Mouse (Mus musculus) hindbrain, embryonic 11.5 days (tissue): ENCODE results near the gene Pld3. TPM values are rescaled to one million over a fixed set of nuclear protein-coding genes. Genes with fewer than 3 reads are reported as not detected.

Experiments
- ATAC-seq: fragments of 200-750 bp; cut with Nextera tagmentation; 2 replicates; pipeline ENCODE4 v1.8.0; 2017; ENCODE audit warnings: mild to moderate bottlenecking, moderate TSS enrichment, moderate library complexity; ENCODE audit not compliant: low FRiP score
- DNase-seq: peaks from one replicate; pipeline ENCODE4 v3.0.0-alpha.2; 2015; ENCODE audit warnings: low spot score
- H3K27ac ChIP-seq: fragments of 300-500 bp; sonication (generic); 2 replicates; pipeline ENCODE4 v1.5.1; 2014; ENCODE audit warnings: mild to moderate bottlenecking, low read depth, low read length
- H3K27me3 ChIP-seq: fragments of 300-500 bp; sonication (generic); 2 replicates; pipeline ENCODE4 v1.6.1; 2014; ENCODE audit warnings: mild to moderate bottlenecking, low read length, moderate library complexity, mixed read lengths; ENCODE audit not compliant: control insufficient read depth, insufficient read depth
- H3K36me3 ChIP-seq: fragments of 300-500 bp; sonication (generic); 2 replicates; pipeline ENCODE4 v1.6.1; 2014; ENCODE audit warnings: mild to moderate bottlenecking, low read length, moderate library complexity, mixed read lengths; ENCODE audit not compliant: control insufficient read depth, insufficient read depth
- H3K4me1 ChIP-seq: fragments of 300-500 bp; sonication (generic); replicated peaks from 2 replicates; pipeline ENCODE4 v1.6.1; 2014; ENCODE audit warnings: low read length, mixed read lengths; ENCODE audit not compliant: control insufficient read depth, insufficient read depth
- H3K4me2 ChIP-seq: fragments of 300-500 bp; sonication (generic); replicated peaks from 2 replicates; pipeline ENCODE4 v1.6.1; 2014; ENCODE audit warnings: mild to moderate bottlenecking, low read depth, low read length
- H3K4me3 ChIP-seq: fragments of 300-500 bp; sonication (generic); 2 replicates; pipeline ENCODE4 v1.5.1; 2014; ENCODE audit warnings: low read depth, low read length
- H3K9ac ChIP-seq: fragments of 300-500 bp; sonication (generic); 2 replicates; pipeline ENCODE4 v1.6.1; 2014; ENCODE audit warnings: low read depth, low read length
- H3K9me3 ChIP-seq: fragments of 300-500 bp; sonication (generic); 2 replicates; pipeline ENCODE4 v1.6.1; 2016; ENCODE audit warnings: low read length; ENCODE audit not compliant: control insufficient read depth
- WGBS: fragments of 180-500 bp; shearing (Covaris S2); extraction: QIAGEN DNeasy Blood & Tissue Kit; methylation state at CpG from one replicate; pipeline ENCODE4 v1.1.7; 2014; 5-methylcytosine and 5-hydroxymethylcytosine counted together
- polyA plus RNA-seq: library from polyadenylated mRNA; unstranded; fragments of >200 nt; fragmentation: Nextera tagmentation; extraction: Ambion mirVana; gene quantifications from 2 replicates; pipeline ENCODE4 v1.2.1, GENCODE M21; 2014

The Pld3 gene
- polyA plus RNA-seq, 1 experiment from 2014 or later, result 72.9 TPM

- Histone ChIP-seq H3K4me3 (no peak overlapping the region), H3K9ac (no peak overlapping the region), H3K27me3 (no peaks in the 10 kb centered on the region), H3K4me1 (no peaks in the 10 kb centered on the region), H3K4me2 (no peak overlapping the region), H3K36me3 (peaks cover 7% of the 10 kb centered on the region; the same call in 1 of the 2 replicates), H3K9me3 (no peaks in the 10 kb centered on the region), H3K27ac (no peak overlapping the region)
- 69% methylated on average over 6 of the region's 6 CpGs for WGBS
- DNase-seq, result peak; percentile 44
- ATAC-seq, result no peak
Observed at GRCm38 (mm10) chr7:27576914-27577313, 23.9 kb upstream of the Pld3 start.

- H3K36me3 ChIP-seq, result 0 out of 2 replicates have a peak, but pooled peaks cover 5% of the 10 kb centered on the region
- ATAC-seq, result no peak
- no peaks in the 10 kb centered on the region for H3K9me3 ChIP-seq
- no peak overlapping the region for H3K4me3 ChIP-seq
- no peak overlapping the region for H3K4me2 ChIP-seq
- H3K27ac ChIP-seq, result no peak overlapping the region
- no peaks in the 10 kb centered on the region for H3K27me3 ChIP-seq
- H3K4me1 ChIP-seq, result no peaks in the 10 kb centered on the region
- WGBS, result 94% methylated on average over 14 of the region's 14 CpGs
- H3K9ac ChIP-seq, result no peak overlapping the region
- no peak for DNase-seq
Observed at GRCm38 (mm10) chr7:27574124-27574880, 21.3 kb upstream of the Pld3 start.

- Histone ChIP-seq H3K4me2 (no peak overlapping the region), H3K9me3 (no peaks in the 10 kb centered on the region), H3K4me3 (no peak overlapping the region), H3K4me1 (no peaks in the 10 kb centered on the region), H3K27ac (no peak overlapping the region), H3K36me3 (0 out of 2 replicates have a peak, but pooled peaks cover 5% of the 10 kb centered on the region), H3K27me3 (no peaks in the 10 kb centered on the region), H3K9ac (no peak overlapping the region)
- DNase-seq (no peak), ATAC-seq (no peak)
- WGBS, result 95% methylated on average over 4 of the region's 4 CpGs
Observed at GRCm38 (mm10) chr7:27572133-27572532, 19.1 kb upstream of the Pld3 start.

- H3K9me3 ChIP-seq, result no peaks in the 10 kb centered on the region
- no peak overlapping the region for H3K4me2 ChIP-seq
- no peaks in the 10 kb centered on the region for H3K4me1 ChIP-seq
- H3K9ac ChIP-seq, result no peak overlapping the region
- H3K27me3 ChIP-seq, result no peaks in the 10 kb centered on the region
- peaks cover 5% of the 10 kb centered on the region for H3K36me3 ChIP-seq
- H3K4me3 ChIP-seq, result no peak overlapping the region
- H3K27ac ChIP-seq, result no peak overlapping the region
- 86% methylated on average over 5 of the region's 5 CpGs for whole genome bisulfite sequencing
- ATAC-seq, result no peak
- no peak for DNase-seq
Observed at GRCm38 (mm10) chr7:27569580-27570224, 16.7 kb upstream of the Pld3 start.

DNA sequence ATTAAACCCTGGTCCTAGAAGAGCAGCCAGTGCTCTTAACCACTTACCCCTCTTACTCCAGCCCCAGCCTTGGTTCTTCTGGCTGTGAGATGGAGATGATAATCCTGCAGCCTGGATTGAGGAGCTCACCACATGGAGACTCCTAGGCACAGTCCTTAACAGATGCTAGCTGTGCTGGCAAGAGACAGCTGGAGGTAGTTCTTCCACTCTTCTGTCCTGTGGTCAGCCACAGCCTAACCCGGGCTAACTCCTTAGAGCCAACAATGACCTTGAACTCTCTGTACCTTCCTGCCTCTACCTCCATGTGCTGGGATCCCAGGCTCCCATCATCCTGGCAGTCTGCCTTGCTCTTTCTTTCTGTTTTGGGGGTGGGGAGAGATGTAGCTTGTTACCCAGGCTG, 8.0 kb upstream of the Pld3 start:
- DNase-seq (no peak), ATAC-seq (no peak)
- WGBS, result 100% methylated on average over 1 of the region's 1 CpGs
- Histone ChIP-seq H3K36me3 (peaks cover 3% of the 10 kb centered on the region; the same call in 1 of the 2 replicates), H3K9ac (no peak overlapping the region), H3K4me1 (no peaks in the 10 kb centered on the region), H3K4me3 (no peak overlapping the region), H3K4me2 (no peak overlapping the region), H3K9me3 (no peaks in the 10 kb centered on the region), H3K27me3 (no peaks in the 10 kb centered on the region), H3K27ac (no peak overlapping the region)

DNA sequence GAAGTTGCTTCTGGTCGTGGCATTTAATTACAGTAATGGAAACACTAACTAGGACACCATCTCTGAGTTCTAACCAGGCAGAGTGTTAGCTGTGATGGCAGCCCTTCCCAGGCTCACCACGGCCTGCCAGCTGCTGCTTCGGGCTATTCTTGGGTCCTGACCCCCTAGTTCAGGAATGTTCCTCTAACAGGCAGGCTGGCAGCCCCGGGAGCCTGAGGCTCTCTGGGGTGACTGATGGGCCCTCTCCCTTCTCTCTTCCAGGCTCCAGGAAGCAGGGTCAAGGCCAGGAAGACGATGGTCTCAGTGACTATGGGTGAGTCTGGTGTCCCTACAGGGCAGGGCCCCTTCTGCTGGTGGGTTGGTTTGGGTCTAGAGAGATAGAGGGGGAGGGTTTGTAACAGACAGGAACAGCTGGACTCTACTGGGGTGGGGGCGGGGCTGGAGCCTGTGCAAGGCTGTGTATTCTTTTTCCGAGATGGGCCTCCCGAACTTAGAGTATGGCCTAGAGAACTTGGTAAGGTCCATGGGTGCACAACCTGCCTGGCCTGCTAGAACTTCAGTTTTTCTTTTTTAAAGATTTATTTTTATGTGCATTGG, 7.4 kb upstream of the Pld3 start:
- no peak overlapping the region for H3K4me3 ChIP-seq
- ATAC-seq, result no peak
- no peaks in the 10 kb centered on the region for H3K27me3 ChIP-seq
- H3K36me3 ChIP-seq, result peaks cover 3% of the 10 kb centered on the region; the same call in 1 of the 2 replicates
- no peaks in the 10 kb centered on the region for H3K4me1 ChIP-seq
- no peak for DNase-seq
- WGBS, result 79% methylated on average over 8 of the region's 8 CpGs
- no peak overlapping the region for H3K4me2 ChIP-seq
- H3K27ac ChIP-seq, result no peak overlapping the region
- H3K9ac ChIP-seq, result no peak overlapping the region
- H3K9me3 ChIP-seq, result no peaks in the 10 kb centered on the region

DNA sequence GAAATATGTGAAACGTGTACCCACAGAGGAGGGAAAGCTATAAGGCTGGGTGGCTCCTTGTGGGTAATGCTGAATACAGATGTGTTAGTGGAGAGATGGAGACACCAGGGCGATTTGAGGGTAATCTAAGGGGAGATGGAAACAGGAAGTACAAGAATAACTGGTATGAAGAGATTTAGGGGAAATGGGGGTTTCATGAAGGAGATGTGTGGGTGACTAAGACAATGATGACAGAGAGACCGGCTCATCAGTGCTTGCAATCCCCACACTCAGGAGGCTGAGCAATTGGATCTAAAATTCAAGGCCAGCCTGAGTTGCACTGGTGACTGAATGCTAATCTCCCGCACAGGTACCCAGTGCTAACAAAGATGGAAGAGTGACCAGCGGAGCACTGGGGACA, 948 bp downstream of the Pld3 start:
- WGBS, result 59% methylated on average over 5 of the region's 5 CpGs
- Histone ChIP-seq H3K4me3 (no peak overlapping the region), H3K36me3 (no peaks in the 10 kb centered on the region), H3K9ac (no peak overlapping the region), H3K27ac (no peak overlapping the region), H3K9me3 (no peaks in the 10 kb centered on the region), H3K4me1 (0 out of 2 replicates have a peak, but pooled peaks cover 4% of the 10 kb centered on the region), H3K4me2 (peak overlapping the region; percentile 75; the same call in 1 of the 2 replicates), H3K27me3 (no peaks in the 10 kb centered on the region)
- DNase-seq, result no peak
- ATAC-seq, result no peak

DNA sequence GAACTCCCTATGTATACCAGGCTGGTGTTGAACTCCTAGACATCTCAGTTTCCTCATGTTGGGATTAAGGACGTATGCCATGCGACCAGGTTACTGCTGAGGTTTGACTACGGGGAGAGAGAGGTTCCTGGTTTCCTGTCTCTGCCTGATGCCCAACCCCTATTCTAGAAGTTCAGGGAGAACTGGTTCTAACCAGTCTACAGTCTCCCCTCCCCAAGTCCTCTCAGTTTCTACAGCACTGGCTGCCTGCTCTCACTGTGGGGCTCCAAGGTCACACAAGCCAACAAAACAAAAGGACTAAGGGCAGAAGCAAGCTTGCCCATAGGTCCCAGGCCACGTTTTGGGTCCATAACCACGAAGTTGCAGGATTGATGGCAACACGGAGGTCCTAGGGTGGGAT, 3.4 kb downstream of the Pld3 start:
- ATAC-seq, result no peak

More for the DNA sequence above, 3.4 kb downstream of the Pld3 start:
- Histone ChIP-seq H3K9me3 (no peaks in the 10 kb centered on the region), H3K36me3 (no peaks in the 10 kb centered on the region), H3K27ac (no peak overlapping the region), H3K4me3 (no peak overlapping the region), H3K4me1 (0 out of 2 replicates have a peak, but pooled peaks cover 4% of the 10 kb centered on the region), H3K4me2 (no peak overlapping the region), H3K27me3 (no peaks in the 10 kb centered on the region), H3K9ac (no peak overlapping the region)
- 79% methylated on average over 6 of the region's 6 CpGs for WGBS
- no peak for DNase-seq
